Mouse (Mus musculus): ENCODE measurements around the gene R3hdm1.

R3hdm1 gene

GRCm38 (mm10) chr1:128285136-128285535, 182.0 kb downstream of the R3hdm1 start:
- no peaks in the 10 kb centered on the region for H3K36me3 ChIP-seq (ENCODE audit: control insufficient read depth, insufficient read depth, low read length, poor library complexity, severe bottlenecking)
- no peaks in the 10 kb centered on the region for H3K27me3 ChIP-seq (ENCODE audit: control insufficient read depth, insufficient read depth, low read length, poor library complexity, severe bottlenecking)
- no peak for DNase-seq (ENCODE audit: low read depth, low spot score)
